Mouse (Mus musculus) left cerebral cortex, postnatal 4 days (tissue): ENCODE data around the gene Gata5. TPM values are rescaled to one million over a fixed set of nuclear protein-coding genes. Genes with fewer than 3 reads are reported as not detected.

ENCODE experiments used
- DNase-seq: peaks from one replicate; pipeline ENCODE4 v3.0.0-alpha.2; 2022
- intact Hi-C: fragments of 180-260 bp; cut with DNase I; formaldehyde crosslinking; loops from one replicate; pipeline ENCODE4 v1.15.1; 2025
- total RNA-seq, 2 experiments: library from RNA; stranded (reverse); gene quantifications; 2 replicates each; pipeline ENCODE4 v1.2.3; 2021

The Gata5 gene
- total RNA-seq, 2 experiments from 2014 or later: not detected

GRCm38 (mm10) chr2:180275836-180276235, 58.7 kb downstream of the Gata5 start:
- DNase-seq: peak; percentile 87
- intact Hi-C loops: loop anchor here (5.0 kb wide), 2 partner anchors 156 to 301 kb away; no protein-coding TSS in a partner anchor

Other genes starting within 250 kb of the Gata5 start
- gene Hrh3, start 230.2 kb downstream of the Gata5 start, total RNA-seq: 10 to 100 TPM; 16.6 to 17.4 TPM
- gene Osbpl2, start 215.4 kb downstream of the Gata5 start, total RNA-seq: 10 to 100 TPM; 61.9 to 64.5 TPM
- gene Adrm1, start 163.2 kb downstream of the Gata5 start, total RNA-seq: 100 to 1,000 TPM; 117 to 118 TPM
- 1 to 10 TPM; 6.3 to 6.5 TPM for gene Lama5, start 108.8 kb downstream of the Gata5 start, total RNA-seq
- 100 to 1,000 TPM; 616 to 687 TPM for gene Rps21, start 77.3 kb downstream of the Gata5 start, total RNA-seq
- 10 to 100 TPM; 47.2 to 48.6 TPM for gene Cables2, start 61.2 kb downstream of the Gata5 start, total RNA-seq
- gene Rbbp8nl, start 44.8 kb downstream of the Gata5 start, total RNA-seq: not detected
- 1 to 10 TPM; 2.4 to 2.5 TPM for gene Slco4a1, start 121.5 kb upstream of the Gata5 start, total RNA-seq
- 10 to 100 TPM; 52.1 to 54.5 TPM for gene Ntsr1, start 165.3 kb upstream of the Gata5 start, total RNA-seq
- gene Mrgbp, start 246.6 kb upstream of the Gata5 start, total RNA-seq: 10 to 100 TPM; 25.9 to 28.9 TPM